Mouse (Mus musculus) myocyte (in vitro differentiated cells): ENCODE data around the gene Metrnl. TPM values are rescaled to one million over a fixed set of nuclear protein-coding genes. Genes with fewer than 3 reads are reported as not detected.
A peak's percentile ranks its signal among the peaks of the same experiment; 100 is the strongest.

Source experiments
- H3K27me3 ChIP-seq: one replicate; pipeline ENCODE4 v1.6.1; 2011; ENCODE audit not compliant: control insufficient read depth, insufficient read depth, insufficient read length
- H3K36me3 ChIP-seq: one replicate; pipeline ENCODE4 v1.6.1; 2011; ENCODE audit not compliant: control insufficient read depth, insufficient read depth
- H3K4me2 ChIP-seq: one replicate; pipeline ENCODE4 v1.6.1; 2011; ENCODE audit warnings: low read depth, control low read depth
- H3K4me3 ChIP-seq: one replicate; pipeline ENCODE4 v1.5.1; 2011; ENCODE audit warnings: mild to moderate bottlenecking, control low read depth, moderate library complexity
- H3K79me2 ChIP-seq: one replicate; pipeline ENCODE4 v1.6.1; 2011; ENCODE audit not compliant: control insufficient read depth, insufficient read depth
- H3ac ChIP-seq: one replicate; pipeline ENCODE4 v1.6.1; 2011; ENCODE audit not compliant: control insufficient read depth, insufficient read length
- CEBPB ChIP-seq: IDR thresholded peaks from 2 replicates; pipeline ENCODE4 v1.6.1; 2011; ENCODE audit warnings: mild to moderate bottlenecking, moderate library complexity; ENCODE audit not compliant: poor library complexity, insufficient read depth, severe bottlenecking
- E2F4 ChIP-seq: IDR thresholded peaks from one replicate; pipeline ENCODE4 v1.6.1; 2011; ENCODE audit warnings: mild to moderate bottlenecking, control low read depth, moderate library complexity; ENCODE audit not compliant: insufficient read depth
- MAX ChIP-seq: IDR thresholded peaks from one replicate; pipeline ENCODE4 v1.6.1; 2011; ENCODE audit warnings: low read depth, mild to moderate bottlenecking, control low read depth
- MYOD1 ChIP-seq, 3 experiments: IDR thresholded peaks; one replicate each; pipeline ENCODE4 v1.6.1; 2011; ENCODE audit warnings: control low read depth in 2 of 3, low read depth in 2 of 3, mild to moderate bottlenecking in 2 of 3, moderate library complexity in 1 of 3; ENCODE audit not compliant: insufficient read length in 2 of 3, control insufficient read depth in 1 of 3
- MYOG ChIP-seq, 3 experiments: IDR thresholded peaks; one replicate each; pipeline ENCODE4 v1.6.1; 2011; ENCODE audit warnings: control low read depth in 2 of 3, low read depth in 2 of 3, mild to moderate bottlenecking in 2 of 3; ENCODE audit not compliant: insufficient read length in 2 of 3, control insufficient read depth in 1 of 3, insufficient read depth in 1 of 3
- POLR2A ChIP-seq: IDR thresholded peaks from one replicate; pipeline ENCODE4 v1.6.1; 2011; ENCODE audit warnings: low read depth, mild to moderate bottlenecking, control low read depth, moderate library complexity; ENCODE audit not compliant: insufficient read length
- POLR2AphosphoS2 ChIP-seq: IDR thresholded peaks from one replicate; pipeline ENCODE4 v1.6.1; 2011; ENCODE audit warnings: low read depth, control low read depth; ENCODE audit not compliant: insufficient read length
- REST ChIP-seq: IDR thresholded peaks from one replicate; pipeline ENCODE4 v1.6.1; 2011; ENCODE audit warnings: mild to moderate bottlenecking, control low read depth, moderate library complexity; ENCODE audit not compliant: insufficient read depth, insufficient read length
- SRF ChIP-seq: IDR thresholded peaks from one replicate; pipeline ENCODE4 v1.6.1; 2011; ENCODE audit warnings: low read depth; ENCODE audit not compliant: control insufficient read depth, insufficient read length
- TCF12 ChIP-seq: IDR thresholded peaks from one replicate; pipeline ENCODE4 v1.6.1; 2011; ENCODE audit warnings: mild to moderate bottlenecking, control low read depth; ENCODE audit not compliant: poor library complexity, insufficient read depth, severe bottlenecking
- TCF3 ChIP-seq: IDR thresholded peaks from one replicate; pipeline ENCODE4 v1.6.1; 2011; ENCODE audit warnings: low read depth, control low read depth; ENCODE audit not compliant: insufficient read length
- USF1 ChIP-seq: IDR thresholded peaks from one replicate; pipeline ENCODE4 v1.6.1; 2011; ENCODE audit warnings: low read depth, mild to moderate bottlenecking, control low read depth, moderate library complexity
- polyA plus RNA-seq: library from polyadenylated mRNA; unstranded; fragments of >200 nt; fragmentation: generic; extraction: Trizol; gene quantifications from one replicate; pipeline ENCODE4 v1.2.1, GENCODE M21; 2012; ENCODE audit warnings: missing spikeins

Gene Metrnl
- polyA plus RNA-seq, 1 experiment, result 44.0 TPM

DNA sequence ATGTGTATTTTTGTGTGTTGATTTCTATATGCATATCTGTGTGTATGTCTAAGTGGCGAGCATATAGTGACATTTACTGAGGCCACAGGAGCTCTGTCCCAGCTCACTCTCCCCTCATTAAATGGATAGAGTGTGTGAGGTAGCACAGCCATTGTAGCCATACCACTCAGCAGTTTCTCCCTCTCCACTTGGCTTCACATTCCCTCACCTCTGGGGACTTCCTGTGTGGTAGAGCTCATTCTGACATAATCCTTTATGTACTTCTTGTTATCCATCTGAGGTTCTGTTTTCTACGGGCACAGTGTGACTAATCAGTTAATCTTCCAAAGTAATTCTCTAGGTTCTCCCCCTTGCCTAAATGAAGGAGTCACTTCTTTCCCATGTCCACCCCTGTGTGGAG, 21.1 kb downstream of the Metrnl start:
- peaks cover 2% of the 10 kb centered on the region for H3K36me3 ChIP-seq
- H3K27me3 ChIP-seq, result no peaks in the 10 kb centered on the region
- H3K79me2 ChIP-seq, result no peaks in the 10 kb centered on the region
- TF ChIP-seq POLR2A (no peak), USF1 (no peak), E2F4 (no peak), MAX (no peak), MYOD1 (IDR thresholded peaks at IDR 0.05; ENCODE audit: control insufficient read depth in 1 of 3, insufficient read length in 2 of 3, low read depth in 2 of 3) (no peak), TCF12 (no peak), SRF (no peak), POLR2AphosphoS2 (no peak), TCF3 (no peak), REST (no peak), CEBPB (no peak), MYOG (IDR thresholded peaks at IDR 0.05; ENCODE audit: control insufficient read depth in 1 of 3, insufficient read depth in 1 of 3, insufficient read length in 2 of 3, low read depth in 2 of 3) (no peak)
- no peak overlapping the region for H3K4me3 ChIP-seq
- H3ac ChIP-seq, result no peak overlapping the region
- H3K4me2 ChIP-seq, result no peak overlapping the region

DNA sequence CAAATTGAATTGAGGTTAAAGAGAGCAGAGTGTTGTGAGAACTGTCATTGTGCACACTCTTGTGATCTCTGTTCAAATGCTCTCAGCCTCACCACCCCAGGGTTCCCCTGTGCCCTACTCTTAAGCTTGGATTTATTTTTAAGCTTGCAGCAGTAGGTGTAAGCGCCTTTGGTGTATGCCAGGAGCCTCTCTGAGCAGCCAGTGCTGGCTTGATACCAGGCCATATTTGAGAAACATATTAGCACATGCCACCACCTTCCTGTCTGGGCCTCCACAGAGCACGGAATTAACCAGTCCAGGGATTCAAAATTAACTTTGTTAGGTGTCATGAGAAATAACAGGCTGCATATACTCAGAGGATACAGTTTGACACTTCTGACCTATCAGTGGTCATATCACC, 25.3 kb downstream of the Metrnl start:
- Histone ChIP-seq H3K79me2 (no peaks in the 10 kb centered on the region), H3K4me3 (no peak overlapping the region), H3K36me3 (no peaks in the 10 kb centered on the region), H3K4me2 (no peak overlapping the region), H3ac (no peak overlapping the region), H3K27me3 (no peaks in the 10 kb centered on the region)
- no peak for TF ChIP-seq CEBPB
- TF ChIP-seq REST, result no peak

DNA sequence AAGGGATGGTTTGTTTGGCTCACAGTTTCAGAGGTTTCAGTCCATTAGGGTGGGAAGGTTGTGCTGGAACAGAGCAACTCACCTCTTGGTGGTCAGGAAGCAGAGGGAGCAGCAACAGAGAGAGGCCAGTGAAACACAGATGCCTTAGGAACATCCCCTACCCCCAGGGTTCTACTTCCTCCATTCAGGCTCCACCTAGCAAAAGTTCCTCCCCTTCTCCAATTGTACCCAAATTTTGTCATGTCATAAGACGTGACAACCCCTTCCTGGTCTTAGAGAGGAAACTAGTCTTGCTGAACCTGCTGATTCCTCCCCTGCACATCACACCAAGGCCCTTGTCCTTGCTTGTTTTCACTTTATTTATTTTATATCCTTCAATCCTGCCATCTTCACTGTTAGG, 32.8 kb downstream of the Metrnl start:
- H3K4me2 ChIP-seq, result no peak overlapping the region
- no peaks in the 10 kb centered on the region for H3K36me3 ChIP-seq
- H3ac ChIP-seq, result no peak overlapping the region
- H3K4me3 ChIP-seq, result no peak overlapping the region
- H3K27me3 ChIP-seq, result no peaks in the 10 kb centered on the region
- TF ChIP-seq POLR2AphosphoS2 (no peak), MYOD1 (IDR thresholded peaks at IDR 0.05; ENCODE audit: control insufficient read depth in 1 of 3, insufficient read length in 2 of 3, low read depth in 2 of 3) (no peak), TCF12 (no peak)
- no peaks in the 10 kb centered on the region for H3K79me2 ChIP-seq

DNA sequence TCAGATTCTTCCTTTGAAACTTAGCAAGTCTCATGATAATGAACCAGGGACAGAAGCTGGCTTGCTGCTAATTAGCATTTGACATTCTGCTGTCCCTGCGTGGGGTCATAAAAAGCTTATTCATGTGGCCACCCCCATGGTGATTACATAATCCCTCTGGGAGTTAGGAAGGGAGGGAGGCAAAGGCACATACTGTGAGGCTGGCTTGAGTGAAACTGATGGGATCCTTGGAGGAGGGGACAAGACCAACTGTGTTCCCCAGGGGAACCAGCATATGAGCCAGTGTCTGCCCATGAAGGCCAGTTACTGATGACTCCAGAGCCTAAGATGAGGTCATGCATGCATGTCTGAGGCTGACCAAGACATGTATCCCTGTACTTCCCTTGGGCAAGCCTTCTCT, 33.5 kb downstream of the Metrnl start:
- Histone ChIP-seq H3K27me3 (no peaks in the 10 kb centered on the region), H3ac (no peak overlapping the region), H3K36me3 (no peaks in the 10 kb centered on the region), H3K4me2 (no peak overlapping the region), H3K4me3 (no peak overlapping the region), H3K79me2 (no peaks in the 10 kb centered on the region)
- TF ChIP-seq POLR2AphosphoS2 (no peak), E2F4 (no peak), MAX (no peak), MYOG (IDR thresholded peaks at IDR 0.05; ENCODE audit: control insufficient read depth in 1 of 3, insufficient read depth in 1 of 3, insufficient read length in 2 of 3, low read depth in 2 of 3) (no peak), SRF (no peak), MYOD1 (IDR thresholded peaks at IDR 0.05; ENCODE audit: control insufficient read depth in 1 of 3, insufficient read length in 2 of 3, low read depth in 2 of 3) (no peak), TCF3 (no peak), TCF12 (no peak)

DNA sequence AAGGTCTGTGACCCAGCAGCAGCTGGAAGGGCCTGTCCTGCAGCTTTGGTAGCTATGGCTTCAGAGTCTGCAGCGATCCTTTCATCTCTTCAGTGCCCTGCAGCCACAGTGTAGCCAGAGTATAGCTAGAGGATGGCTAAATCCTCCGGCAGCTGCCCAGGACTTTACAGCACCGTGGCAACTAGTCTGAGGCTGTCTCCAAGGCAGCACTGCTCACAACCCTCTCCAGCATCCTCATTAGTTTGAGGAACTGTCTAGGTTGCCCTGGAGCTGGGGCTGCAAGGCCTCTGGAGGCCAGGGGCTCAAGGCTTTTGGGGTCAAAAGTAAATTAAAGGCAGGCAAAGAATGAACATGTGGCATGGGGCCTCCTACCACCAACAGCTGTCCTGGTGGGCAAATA, 37.3 kb downstream of the Metrnl start:
- no peaks in the 10 kb centered on the region for H3K79me2 ChIP-seq
- no peaks in the 10 kb centered on the region for H3K36me3 ChIP-seq
- TF ChIP-seq USF1 (no peak), SRF (no peak), REST (no peak), POLR2A (no peak), TCF3 (no peak), POLR2AphosphoS2 (no peak), CEBPB (no peak), TCF12 (no peak)
- no peaks in the 10 kb centered on the region for H3K27me3 ChIP-seq
- no peak overlapping the region for H3K4me3 ChIP-seq
- no peak overlapping the region for H3K4me2 ChIP-seq
- no peak overlapping the region for H3ac ChIP-seq

DNA sequence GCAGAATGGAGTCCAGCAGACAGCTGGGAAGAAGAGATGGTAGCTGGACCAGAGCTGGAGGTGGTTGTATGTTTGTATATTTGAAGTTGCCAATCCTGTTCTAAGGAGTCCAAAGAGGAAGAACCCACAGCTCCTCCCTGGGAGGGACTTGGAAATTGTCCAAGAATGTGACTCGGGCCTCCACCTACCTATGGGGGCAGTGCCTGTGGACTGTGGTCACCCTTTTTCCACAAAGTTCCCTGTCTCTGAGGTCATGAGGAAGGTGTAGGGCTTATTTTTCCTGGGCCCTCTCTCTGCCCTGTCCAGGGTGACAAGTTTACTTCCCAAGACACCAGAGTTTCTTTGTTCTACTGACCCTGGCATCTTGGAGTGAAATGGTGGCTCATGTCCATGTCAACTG, 39.6 kb downstream of the Metrnl start:
- TF ChIP-seq SRF, result no peak
- no peak for TF ChIP-seq MYOG (IDR thresholded peaks at IDR 0.05; ENCODE audit: control insufficient read depth in 1 of 3, insufficient read depth in 1 of 3, insufficient read length in 2 of 3, low read depth in 2 of 3)
- no peak for TF ChIP-seq REST
- no peak for TF ChIP-seq USF1
- no peak for TF ChIP-seq MYOD1 (IDR thresholded peaks at IDR 0.05; ENCODE audit: control insufficient read depth in 1 of 3, insufficient read length in 2 of 3, low read depth in 2 of 3)
- TF ChIP-seq TCF3, result no peak
- no peak for TF ChIP-seq TCF12
- TF ChIP-seq E2F4, result no peak
- TF ChIP-seq MAX, result no peak
- TF ChIP-seq CEBPB, result no peak
- TF ChIP-seq POLR2AphosphoS2, result no peak
- no peaks in the 10 kb centered on the region for H3K36me3 ChIP-seq
- no peaks in the 10 kb centered on the region for H3K27me3 ChIP-seq
- no peaks in the 10 kb centered on the region for H3K79me2 ChIP-seq
- peak overlapping the region; percentile 37 for H3K4me2 ChIP-seq
- no peak overlapping the region for H3K4me3 ChIP-seq
- H3ac ChIP-seq, result no peak overlapping the region
